Mouse (Mus musculus): ENCODE measurements around the gene Tfrc.
A peak's percentile ranks its signal among the peaks of the same experiment; 100 is the strongest.

Gene Tfrc

GRCm38 (mm10) chr16:32608712-32609400, at the start of gene Tfrc:
Gene Tfrc (plus strand): TSS chr16:32608920.
- peak; percentile 98 for DNase-seq (ENCODE audit: inconsistent age in 2 of 2, low spot score in 1 of 2)

GRCm38 (mm10) chr16:32559493-32559892, 49.2 kb upstream of the Tfrc start:
- DNase-seq (ENCODE audit: inconsistent age in 2 of 2, low spot score in 1 of 2), result no peak

- no peak for DNase-seq (ENCODE audit: inconsistent age in 2 of 2, low spot score in 1 of 2)
Observed at GRCm38 (mm10) chr16:32563056-32563793, 45.5 kb upstream of the Tfrc start.

- no peak for DNase-seq (ENCODE audit: inconsistent age in 2 of 2, low spot score in 1 of 2)
Observed at GRCm38 (mm10) chr16:32567282-32567681, 41.4 kb upstream of the Tfrc start.

GRCm38 (mm10) chr16:32568401-32568800, 40.3 kb upstream of the Tfrc start:
- no peak for DNase-seq (ENCODE audit: inconsistent age in 2 of 2, low spot score in 1 of 2)

- DNase-seq (ENCODE audit: inconsistent age in 2 of 2, low spot score in 1 of 2), result no peak
Observed at GRCm38 (mm10) chr16:32570042-32570441, 38.7 kb upstream of the Tfrc start.

- DNase-seq (ENCODE audit: inconsistent age in 2 of 2, low spot score in 1 of 2), result peak in 1 of 2 experiments; percentile 74
Observed at GRCm38 (mm10) chr16:32572528-32572927, 36.2 kb upstream of the Tfrc start.

GRCm38 (mm10) chr16:32586482-32586881, 22.2 kb upstream of the Tfrc start:
- no peak for DNase-seq (ENCODE audit: inconsistent age in 2 of 2, low spot score in 1 of 2)

GRCm38 (mm10) chr16:32588568-32588967, 20.2 kb upstream of the Tfrc start:
- no peak for DNase-seq (ENCODE audit: inconsistent age in 2 of 2, low spot score in 1 of 2)

GRCm38 (mm10) chr16:32591521-32591920, 17.2 kb upstream of the Tfrc start:
- no peak for DNase-seq (ENCODE audit: inconsistent age in 2 of 2, low spot score in 1 of 2)

- no peak for DNase-seq (ENCODE audit: inconsistent age in 2 of 2, low spot score in 1 of 2)
Observed at GRCm38 (mm10) chr16:32593283-32593805, 15.4 kb upstream of the Tfrc start.

- DNase-seq (ENCODE audit: inconsistent age in 2 of 2, low spot score in 1 of 2), result no peak
Observed at GRCm38 (mm10) chr16:32593916-32594315, 14.8 kb upstream of the Tfrc start.

- no peak for DNase-seq (ENCODE audit: inconsistent age in 2 of 2, low spot score in 1 of 2)
Observed at GRCm38 (mm10) chr16:32594701-32595100, 14.0 kb upstream of the Tfrc start.

GRCm38 (mm10) chr16:32595142-32595855, 13.4 kb upstream of the Tfrc start:
- peak; percentile 59 to 76 for DNase-seq (ENCODE audit: inconsistent age in 2 of 2, low spot score in 1 of 2)

GRCm38 (mm10) chr16:32597909-32598381, 10.8 kb upstream of the Tfrc start:
- peak; percentile 72 to 89 for DNase-seq (ENCODE audit: inconsistent age in 2 of 2, low spot score in 1 of 2)

- DNase-seq (ENCODE audit: inconsistent age in 2 of 2, low spot score in 1 of 2), result peak in 1 of 2 experiments; percentile 70
Observed at GRCm38 (mm10) chr16:32599151-32599550, 9.6 kb upstream of the Tfrc start.

- DNase-seq (ENCODE audit: inconsistent age in 2 of 2, low spot score in 1 of 2), result no peak
Observed at GRCm38 (mm10) chr16:32602193-32602685, 6.5 kb upstream of the Tfrc start.

- no peak for DNase-seq (ENCODE audit: inconsistent age in 2 of 2, low spot score in 1 of 2)
Observed at GRCm38 (mm10) chr16:32607562-32608343, 967 bp upstream of the Tfrc start.

GRCm38 (mm10) chr16:32608344-32608711, 392 bp upstream of the Tfrc start:
- DNase-seq (ENCODE audit: inconsistent age in 2 of 2, low spot score in 1 of 2), result no peak

- DNase-seq (ENCODE audit: inconsistent age in 2 of 2, low spot score in 1 of 2), result no peak
Observed at GRCm38 (mm10) chr16:32609401-32609779, 670 bp downstream of the Tfrc start.
